Mouse (Mus musculus) liver, adult 2 months (tissue): ENCODE measurements around the gene Nptn.

ENCODE experiments used
- CTCF ChIP-seq: fragments of 200-500 bp; IDR thresholded peaks from 2 replicates; pipeline ENCODE4 v1.5.1; 2011; ENCODE audit warnings: low read depth, low read length, control low read depth
- POLR2A ChIP-seq: fragments of 200-500 bp; IDR thresholded peaks from 2 replicates; pipeline ENCODE4 v1.6.1; 2011; ENCODE audit warnings: low read length, control low read depth; ENCODE audit not compliant: insufficient read depth; ENCODE audit errors: extremely low read depth

GRCm38 (mm10) chr9:58548897-58549296 lies 33.1 kb upstream of the Nptn start:
- no peak for TF ChIP-seq CTCF
- TF ChIP-seq POLR2A = no peak
